Mouse (Mus musculus) spleen, adult 2 months (tissue): ENCODE results near the gene Cep295nl.

Source experiments
- CTCF ChIP-seq: fragments of 200-500 bp; IDR thresholded peaks from 2 replicates; pipeline ENCODE4 v1.5.1; 2011; ENCODE audit warnings: mild to moderate bottlenecking, inconsistent platforms; ENCODE audit not compliant: insufficient read depth, insufficient read length, insufficient replicate concordance; ENCODE audit errors: extremely low read depth
- POLR2A ChIP-seq: fragments of 200-500 bp; IDR thresholded peaks from 2 replicates; pipeline ENCODE4 v1.6.1; 2011; ENCODE audit warnings: low read depth, low read length, inconsistent platforms

DNA sequence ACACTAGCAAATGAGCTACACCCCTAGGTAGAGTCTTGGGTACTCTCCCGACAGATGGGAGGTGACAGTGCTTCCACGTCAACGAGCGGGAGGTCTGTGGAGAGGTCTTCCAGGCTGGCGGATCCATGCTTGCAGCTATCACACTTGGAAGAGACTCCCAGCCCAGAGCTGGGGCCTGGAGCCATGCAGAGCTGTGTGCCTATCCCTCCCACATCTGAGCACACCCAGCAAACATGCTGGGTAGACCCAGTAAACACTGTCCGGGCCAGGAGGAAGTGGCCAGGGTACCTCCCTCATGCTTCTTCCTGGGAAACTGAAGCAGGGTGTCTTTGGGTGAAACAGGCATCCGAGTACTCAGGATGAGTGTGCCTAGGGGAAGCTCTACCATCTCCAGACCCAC is 18.2 kb upstream of the Cep295nl start:
- TF ChIP-seq CTCF, result no peak
- TF ChIP-seq POLR2A, result no peak
